Mouse (Mus musculus) heart, adult 2 months (tissue): ENCODE measurements around the gene Fhad1.

ENCODE experiments used
- CTCF ChIP-seq: fragments of 200-600 bp; IDR thresholded peaks from 2 replicates; pipeline ENCODE4 v1.8.1; 2022; ENCODE audit warnings: antibody characterized with exemption, mild to moderate bottlenecking, moderate library complexity
- POLR2A ChIP-seq: fragments of 200-500 bp; IDR thresholded peaks from 2 replicates; pipeline ENCODE4 v1.6.1; 2011; ENCODE audit warnings: mild to moderate bottlenecking, low read depth, low read length, control low read depth; ENCODE audit not compliant: insufficient read depth

DNA sequence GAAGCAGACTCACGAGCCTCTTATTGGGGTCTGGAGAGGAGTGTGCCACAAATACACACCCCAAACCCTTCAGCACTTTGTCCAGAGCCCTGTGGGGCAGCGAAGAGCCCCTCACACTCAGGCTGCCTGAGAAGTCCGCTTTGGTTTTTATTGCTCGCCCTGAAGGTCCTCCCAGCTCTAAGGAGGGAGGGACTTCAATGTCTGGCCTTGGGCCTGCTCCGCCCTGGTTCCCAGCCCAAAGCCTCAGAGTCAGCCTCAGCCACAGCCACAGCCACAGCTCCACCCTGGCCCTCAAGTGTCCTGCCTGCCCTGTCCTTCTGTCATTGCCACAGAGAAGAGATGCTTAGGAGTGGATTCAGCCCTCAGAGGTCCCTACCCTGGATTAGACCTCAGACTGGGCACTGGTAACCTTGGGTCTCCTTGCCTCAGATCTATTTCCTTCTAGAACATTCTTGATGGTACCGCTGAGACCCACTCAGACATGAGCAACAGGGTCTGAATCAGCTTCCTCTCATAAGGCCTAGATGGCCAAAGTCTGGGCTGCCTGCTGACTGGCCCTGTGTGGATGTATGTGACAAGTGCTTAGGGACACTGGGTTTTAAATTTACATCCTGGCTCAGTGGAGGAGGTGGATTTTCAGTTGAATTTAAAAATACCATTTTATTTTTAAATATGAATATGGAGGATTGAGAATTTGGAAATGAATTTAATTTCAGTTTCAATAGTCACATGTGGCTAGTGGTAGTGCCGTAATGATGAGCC is 56.1 kb downstream of the Fhad1 start:
- no peak for TF ChIP-seq CTCF
- TF ChIP-seq POLR2A = peak; percentile 62
